Mouse (Mus musculus) bone marrow, adult 2 months (tissue): ENCODE measurements around the gene Kbtbd3. TPM values are rescaled to one million over a fixed set of nuclear protein-coding genes. Genes with fewer than 3 reads are reported as not detected.

Source experiments
- H3K27ac ChIP-seq: fragments of 200-500 bp; 2 replicates; pipeline ENCODE4 v1.5.1; 2012; ENCODE audit warnings: low read depth, mild to moderate bottlenecking, control low read depth, inconsistent platforms, low read length; ENCODE audit not compliant: control insufficient read depth, poor library complexity, insufficient read depth
- H3K4me1 ChIP-seq: fragments of 200-500 bp; 2 replicates; pipeline ENCODE4 v1.6.1; 2011; ENCODE audit warnings: low read length; ENCODE audit not compliant: control insufficient read depth, insufficient read depth
- H3K4me3 ChIP-seq: fragments of 200-500 bp; replicated peaks from 2 replicates; pipeline ENCODE3; 2011; ENCODE audit warnings: mild to moderate bottlenecking, low read depth, low read length, control low read depth; ENCODE audit not compliant: control insufficient read depth
- CTCF ChIP-seq: fragments of 200-500 bp; IDR thresholded peaks from 2 replicates; pipeline ENCODE4 v1.5.1; 2011; ENCODE audit warnings: low read length, control low read depth; ENCODE audit not compliant: control insufficient read depth, insufficient read depth
- POLR2A ChIP-seq: fragments of 200-500 bp; IDR thresholded peaks from 2 replicates; pipeline ENCODE4 v1.6.1; 2011; ENCODE audit warnings: low read depth, mild to moderate bottlenecking, control low read depth, low read length, borderline replicate concordance; ENCODE audit not compliant: control insufficient read depth
- WGBS: fragments of 180-500 bp; shearing (Covaris S2); methylation state at CpG from one replicate; pipeline ENCODE4 v1.1.7; 2018; 5-methylcytosine and 5-hydroxymethylcytosine counted together
- polyA plus RNA-seq: library from polyadenylated mRNA; stranded (reverse); fragments of >200 nt; gene quantifications from 2 replicates; pipeline ENCODE4 v1.2.4, GENCODE M21; 2011; ENCODE audit warnings: low replicate concordance; ENCODE audit not compliant: missing spikeins, insufficient read depth, insufficient read length

Gene Kbtbd3
- 4.9 and 5.1 TPM in 2 replicates for polyA plus RNA-seq

- Histone ChIP-seq H3K4me1 (no peaks in the 10 kb centered on the region), H3K4me3 (peak within 1 kb of the TSS; percentile 96), H3K27ac (peak within 1 kb of the TSS; percentile 91)
- TF ChIP-seq POLR2A = peak; percentile 76; the same call in 1 of the 2 replicates
- TF ChIP-seq CTCF = no peak
- under 1% methylated on average over 53 of the region's 53 CpGs for WGBS
Measured at GRCm38 (mm10) chr9:4309351-4310085, at the start of gene Kbtbd3, which contains the start of gene Aasdhppt. TSS of gene Kbtbd3 (plus strand) at chr9:4309833. TSS of gene Aasdhppt (minus strand) at chr9:4309471.

- 53% methylated on average over 65 of the region's 65 CpGs for WGBS
- H3K4me1 ChIP-seq = no peaks in the 10 kb centered on the region
- no peak overlapping the region for H3K4me3 ChIP-seq
- no peak overlapping the region for H3K27ac ChIP-seq
- TF ChIP-seq CTCF (no peak), POLR2A (no peak)
Measured at GRCm38 (mm10) chr9:4259841-4260745, 49.5 kb upstream of the Kbtbd3 start.

- H3K4me3 ChIP-seq = no peak overlapping the region
- no peak for TF ChIP-seq POLR2A
- WGBS = 72% methylated on average over 12 of the region's 12 CpGs
- no peak overlapping the region for H3K27ac ChIP-seq
- no peaks in the 10 kb centered on the region for H3K4me1 ChIP-seq
Measured at GRCm38 (mm10) chr9:4260746-4261090, 48.9 kb upstream of the Kbtbd3 start.

- 88% methylated on average over 3 of the region's 3 CpGs for WGBS
- TF ChIP-seq POLR2A (no peak), CTCF (no peak)
- Histone ChIP-seq H3K4me3 (no peak overlapping the region), H3K4me1 (no peaks in the 10 kb centered on the region), H3K27ac (no peak overlapping the region)
Measured at GRCm38 (mm10) chr9:4266881-4267280, 42.8 kb upstream of the Kbtbd3 start.

- TF ChIP-seq CTCF (no peak), POLR2A (no peak)
- Histone ChIP-seq H3K4me3 (no peak overlapping the region), H3K4me1 (no peaks in the 10 kb centered on the region), H3K27ac (no peak overlapping the region)
- WGBS = 41% methylated on average over 3 of the region's 3 CpGs
Measured at GRCm38 (mm10) chr9:4283850-4284249, 25.8 kb upstream of the Kbtbd3 start.

GRCm38 (mm10) chr9:4300466-4300865 is 9.2 kb upstream of the Kbtbd3 start:
- Histone ChIP-seq H3K27ac (no peak overlapping the region), H3K4me1 (no peaks in the 10 kb centered on the region), H3K4me3 (no peak overlapping the region)
- WGBS = 79% methylated on average over 2 of the region's 2 CpGs
- TF ChIP-seq CTCF = no peak
- no peak for TF ChIP-seq POLR2A

GRCm38 (mm10) chr9:4304867-4305266 is 4.8 kb upstream of the Kbtbd3 start:
- Histone ChIP-seq H3K4me1 (no peaks in the 10 kb centered on the region), H3K4me3 (no peak overlapping the region), H3K27ac (no peak overlapping the region)
- TF ChIP-seq CTCF (no peak), POLR2A (no peak)
- 38% methylated on average over 1 of the region's 1 CpGs for WGBS

GRCm38 (mm10) chr9:4308628-4309350 is 844 bp upstream of the Kbtbd3 start:
- H3K4me1 ChIP-seq = no peaks in the 10 kb centered on the region
- peak overlapping the region; percentile 91 for H3K27ac ChIP-seq
- peak overlapping the region; percentile 96 for H3K4me3 ChIP-seq
- TF ChIP-seq POLR2A (no peak), CTCF (no peak)
- 2% methylated on average over 36 of the region's 36 CpGs for WGBS
